Mouse (Mus musculus): ENCODE data around the gene Phactr2. TPM values are rescaled to one million over a fixed set of nuclear protein-coding genes. Genes with fewer than 3 reads are reported as not detected.
A peak's percentile ranks its signal among the peaks of the same experiment; 100 is the strongest.

Phactr2 gene
- total and polyA plus RNA-seq, 3 experiments: 0.08 to 0.49 (median 0.31) TPM

- H3K9me3 ChIP-seq (replicated peaks; ENCODE audit: low read length): no peaks in the 10 kb centered on the region
- H3K36me3 ChIP-seq (replicated peaks in 1 of 2; ENCODE audit: control insufficient read depth in 1 of 2, insufficient read depth in 1 of 2, low read length in 1 of 2): no peaks in the 10 kb centered on the region
- H3K4me1 ChIP-seq (ENCODE audit: control insufficient read depth in 1 of 2, insufficient read depth in 2 of 2): no peaks in the 10 kb centered on the region
- in situ Hi-C loops (cut with MboI; ENCODE audit: low pct_ligation_motif_present, low pct_unique_long_range_greater_than_20kb, low sequenced_read_pairs) (no loop called here), dilution Hi-C loops (cut with MboI; ENCODE audit: extremely low pct_ligation_motif_present, extremely low pct_unique_long_range_greater_than_20kb, low sequenced_read_pairs) (no loop called here)
- TF ChIP-seq USF2 (conservative IDR thresholded peaks at IDR 0.05; ENCODE audit: low read depth, low read length) (no peak), JUND (conservative IDR thresholded peaks at IDR 0.05; ENCODE audit: low read depth, low read length) (no peak), UBTF (IDR thresholded peaks at IDR 0.05; ENCODE audit: low read depth, low read length) (no peak), ELF1 (IDR thresholded peaks at IDR 0.05; ENCODE audit: low read depth, low read length) (no peak), MXI1 (IDR thresholded peaks at IDR 0.05; ENCODE audit: low read depth, low read length) (no peak), MAZ (IDR thresholded peaks at IDR 0.05; ENCODE audit: low read depth, low read length) (no peak), CHD2 (IDR thresholded peaks at IDR 0.05; ENCODE audit: low read length) (no peak), E2F4 (IDR thresholded peaks at IDR 0.05; ENCODE audit: insufficient replicate concordance, low read depth, low read length) (no peak), GABPA (IDR thresholded peaks at IDR 0.05; ENCODE audit: insufficient replicate concordance, low read depth, low read length) (no peak), MEF2A (IDR thresholded peaks at IDR 0.05; ENCODE audit: borderline replicate concordance, low read depth, low read length) (no peak), ZC3H11A (IDR thresholded peaks at IDR 0.05; ENCODE audit: low read depth, low read length) (no peak), KAT2A (IDR thresholded peaks at IDR 0.05; ENCODE audit: insufficient replicate concordance, low read length) (no peak), SMC3 (IDR thresholded peaks at IDR 0.05; ENCODE audit: low read depth, low read length) (no peak), ETS1 (conservative IDR thresholded peaks at IDR 0.05; ENCODE audit: low read depth, low read length) (no peak), HCFC1 (IDR thresholded peaks at IDR 0.05; ENCODE audit: low read depth, low read length) (no peak), RAD21 (IDR thresholded peaks at IDR 0.05; ENCODE audit: low read depth, low read length) (no peak), POLR2AphosphoS2 (IDR thresholded peaks at IDR 0.05; ENCODE audit: low read depth, low read length) (no peak)
- H3K27ac ChIP-seq (ENCODE audit: insufficient read depth, low read depth): no peak overlapping the region
- 0 out of 2 replicates have a peak overlapping the region, but pooled peaks have one; percentile 0 for H3K4me2 ChIP-seq (ENCODE audit: insufficient read depth, low read depth, poor library complexity, severe bottlenecking)
- H3K9ac ChIP-seq (ENCODE audit: insufficient read depth, low read depth): no peak overlapping the region
- no peak overlapping the region for H3K4me3 ChIP-seq (replicated peaks in 1 of 3; ENCODE audit: low read depth in 2 of 3, low read length in 2 of 3, poor library complexity in 1 of 3)
- H3K79me2 ChIP-seq (replicated peaks; ENCODE audit: control insufficient read depth, extremely low read depth, insufficient read depth, poor library complexity, severe bottlenecking): no peaks in the 10 kb centered on the region
- no peak for DNase-seq (ENCODE audit: extremely low read depth)
- no peaks in the 10 kb centered on the region for H3K27me3 ChIP-seq (replicated peaks)
These were observed 20.8 kb downstream of the Phactr2 start for GRCm38 (mm10) chr10:13453200-13453990.

DNA sequence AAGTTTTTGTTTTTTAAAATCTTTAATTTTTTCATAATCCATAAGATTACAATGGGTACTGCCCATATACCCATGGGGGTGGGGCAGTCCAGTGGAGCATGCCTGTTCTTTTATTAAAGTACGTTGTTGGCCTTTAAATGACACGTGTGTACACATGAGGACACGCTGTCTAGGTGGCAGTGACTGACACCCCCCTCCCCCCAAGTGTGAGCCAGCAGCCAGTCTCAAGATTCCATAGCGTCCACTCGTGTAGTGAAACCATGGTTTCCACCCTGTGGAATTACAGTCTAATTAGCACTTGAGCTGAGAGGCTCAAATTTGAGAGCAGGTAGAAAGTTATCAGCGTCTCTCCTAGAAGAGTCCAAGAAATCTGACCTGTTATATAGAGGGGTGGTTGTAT is 22.6 kb downstream of the Phactr2 start:
- no peak overlapping the region for H3K4me2 ChIP-seq (ENCODE audit: insufficient read depth, low read depth, poor library complexity, severe bottlenecking)
- no peak overlapping the region for H3K9ac ChIP-seq (ENCODE audit: insufficient read depth, low read depth)
- H3K79me2 ChIP-seq (replicated peaks; ENCODE audit: control insufficient read depth, extremely low read depth, insufficient read depth, poor library complexity, severe bottlenecking): no peaks in the 10 kb centered on the region
- H3K4me3 ChIP-seq (replicated peaks in 1 of 3; ENCODE audit: low read depth in 2 of 3, low read length in 2 of 3, poor library complexity in 1 of 3): no peak overlapping the region
- no peak for DNase-seq (ENCODE audit: extremely low read depth)
- H3K36me3 ChIP-seq (replicated peaks in 1 of 2; ENCODE audit: control insufficient read depth in 1 of 2, insufficient read depth in 1 of 2, low read length in 1 of 2): no peaks in the 10 kb centered on the region
- H3K4me1 ChIP-seq (ENCODE audit: control insufficient read depth in 1 of 2, insufficient read depth in 2 of 2): no peaks in the 10 kb centered on the region
- H3K9me3 ChIP-seq (replicated peaks; ENCODE audit: low read length): no peaks in the 10 kb centered on the region
- H3K27ac ChIP-seq (ENCODE audit: insufficient read depth, low read depth): no peak overlapping the region
- TF ChIP-seq MAFK (IDR thresholded peaks at IDR 0.05; ENCODE audit: insufficient replicate concordance, low read length) (no peak), MAZ (IDR thresholded peaks at IDR 0.05; ENCODE audit: low read depth, low read length) (no peak), JUN (IDR thresholded peaks at IDR 0.05; ENCODE audit: insufficient read depth, low read depth, low read length) (no peak), SMC3 (IDR thresholded peaks at IDR 0.05; ENCODE audit: low read depth, low read length) (no peak), USF1 (IDR thresholded peaks at IDR 0.05; ENCODE audit: low read depth, low read length) (no peak), UBTF (IDR thresholded peaks at IDR 0.05; ENCODE audit: low read depth, low read length) (no peak), NELFE (IDR thresholded peaks at IDR 0.05; ENCODE audit: low read depth, low read length) (no peak), POLR2AphosphoS2 (IDR thresholded peaks at IDR 0.05; ENCODE audit: low read depth, low read length) (no peak), HCFC1 (IDR thresholded peaks at IDR 0.05; ENCODE audit: low read depth, low read length) (no peak), JUND (conservative IDR thresholded peaks at IDR 0.05; ENCODE audit: low read depth, low read length) (no peak), CHD2 (IDR thresholded peaks at IDR 0.05; ENCODE audit: low read length) (no peak), ETS1 (conservative IDR thresholded peaks at IDR 0.05; ENCODE audit: low read depth, low read length) (no peak), ZC3H11A (IDR thresholded peaks at IDR 0.05; ENCODE audit: low read depth, low read length) (no peak), ZKSCAN1 (IDR thresholded peaks at IDR 0.05; ENCODE audit: borderline replicate concordance, low read depth, low read length) (no peak)
- no peaks in the 10 kb centered on the region for H3K27me3 ChIP-seq (replicated peaks)
- in situ Hi-C loops (cut with MboI; ENCODE audit: low pct_ligation_motif_present, low pct_unique_long_range_greater_than_20kb, low sequenced_read_pairs): no loop called here
- dilution Hi-C loops (cut with MboI; ENCODE audit: extremely low pct_ligation_motif_present, extremely low pct_unique_long_range_greater_than_20kb, low sequenced_read_pairs): no loop called here
